Mouse (Mus musculus): ENCODE measurements around the gene Spata17.

The Spata17 gene

DNA sequence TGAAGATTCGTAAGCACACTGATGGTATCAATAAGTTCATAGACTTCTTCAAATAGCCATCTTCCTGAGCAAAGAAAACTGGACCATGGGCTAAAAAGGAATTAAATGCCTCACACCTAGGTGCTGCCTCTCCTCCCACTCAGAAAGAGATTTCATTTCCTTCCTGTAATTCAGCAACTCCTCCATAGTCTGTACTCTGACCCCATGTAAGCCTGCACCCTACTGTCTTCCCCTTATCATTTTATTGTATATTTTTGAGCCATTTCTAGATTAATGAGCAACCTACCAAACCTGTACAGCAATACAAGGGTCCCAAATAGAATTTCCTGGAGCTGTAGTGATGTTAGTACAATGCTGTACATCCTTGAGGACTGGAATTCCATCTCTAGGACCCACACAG, 211.0 kb downstream of the Spata17 start:
- DNase-seq (ENCODE audit: low read depth, low spot score): no peak

DNA sequence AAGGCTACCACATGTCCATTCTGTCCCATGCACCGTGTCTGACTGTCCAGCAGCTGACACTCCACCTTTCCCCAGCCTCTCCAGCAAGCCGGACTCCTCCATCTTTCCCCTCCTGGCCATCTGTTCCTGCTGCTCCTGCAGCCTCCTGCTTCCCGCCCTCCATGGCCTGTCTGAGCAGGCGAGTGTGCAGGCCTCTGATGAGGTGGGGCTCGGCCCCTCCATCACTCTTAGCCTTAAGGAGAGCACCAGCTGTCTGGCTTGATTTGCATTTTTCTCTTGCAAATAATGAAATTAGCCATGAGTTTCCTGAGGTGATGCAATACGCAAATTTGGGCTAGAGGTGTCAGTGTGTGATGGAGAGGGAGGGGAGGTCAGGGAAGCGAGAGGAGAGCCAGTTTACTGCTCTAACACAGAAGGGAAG, 211.8 kb downstream of the Spata17 start:
- DNase-seq (ENCODE audit: low read depth, low spot score): no peak

DNA sequence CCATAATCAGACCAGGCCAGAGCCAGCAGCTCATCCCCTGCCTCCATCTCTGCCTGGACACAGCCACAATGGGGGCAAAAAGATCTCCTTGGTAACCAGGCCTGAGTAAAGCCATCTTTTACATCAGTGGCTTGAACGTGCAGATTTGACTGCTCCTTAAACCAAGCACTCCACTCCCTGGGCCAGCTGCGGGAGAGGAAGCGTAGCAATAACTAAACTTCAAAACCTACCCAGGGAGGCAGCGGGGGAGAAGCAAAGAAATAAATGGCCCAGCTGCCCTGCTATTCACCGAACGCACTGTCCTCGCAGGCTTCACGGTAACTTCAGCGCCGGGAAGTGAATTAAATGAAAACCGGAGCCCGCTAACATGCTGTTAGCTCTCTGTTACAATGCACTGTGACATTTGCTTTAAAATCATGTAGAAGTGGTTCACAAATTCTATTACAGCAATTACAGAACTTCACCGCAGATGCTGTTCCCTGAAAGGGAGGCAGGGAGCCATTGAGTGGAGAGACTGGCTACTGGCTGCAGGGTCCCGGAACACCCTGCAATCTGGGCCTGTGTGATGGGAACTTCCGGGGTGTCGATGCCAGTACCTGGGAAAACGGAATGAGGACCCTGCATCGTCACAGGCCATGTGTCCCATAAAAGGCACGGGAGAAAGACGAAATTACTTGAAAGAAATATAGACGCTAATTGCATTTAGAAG, 217.5 kb downstream of the Spata17 start:
- DNase-seq (ENCODE audit: low read depth, low spot score): no peak
